Mouse (Mus musculus) skeletal muscle tissue, adult 2 months (tissue): ENCODE measurements around the gene Hspb8.
"Not testable (repeated sequence)": the region's sequence is repeated elsewhere in the genome, so short reads cannot be mapped to it uniquely, and the experiment has no call there.

Source experiments
- DNase-seq: peaks from one replicate; pipeline ENCODE4 v3.0.0-alpha.2; 2012; ENCODE audit warnings: low read depth, low spot score

Hspb8 gene

DNA sequence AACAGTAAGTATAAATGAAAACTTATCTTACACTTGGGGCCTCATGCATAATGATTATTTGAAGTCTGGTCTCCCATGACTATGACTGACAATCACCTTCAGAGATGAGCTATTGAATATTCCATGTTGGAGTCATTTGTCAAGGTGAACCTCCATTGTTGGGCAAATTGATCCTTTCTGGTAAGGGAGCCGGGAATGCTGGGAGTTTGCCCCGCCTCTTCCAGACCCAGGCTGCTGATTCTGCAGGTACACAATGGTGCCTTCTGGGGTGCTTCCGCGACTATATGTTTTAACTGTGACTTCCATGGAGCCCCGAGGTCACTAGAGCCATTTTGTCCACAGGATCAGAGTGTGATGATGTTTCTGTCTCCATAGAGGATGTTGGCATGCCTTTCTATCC is 26.6 kb downstream of the Hspb8 start:
- no peak for DNase-seq

DNA sequence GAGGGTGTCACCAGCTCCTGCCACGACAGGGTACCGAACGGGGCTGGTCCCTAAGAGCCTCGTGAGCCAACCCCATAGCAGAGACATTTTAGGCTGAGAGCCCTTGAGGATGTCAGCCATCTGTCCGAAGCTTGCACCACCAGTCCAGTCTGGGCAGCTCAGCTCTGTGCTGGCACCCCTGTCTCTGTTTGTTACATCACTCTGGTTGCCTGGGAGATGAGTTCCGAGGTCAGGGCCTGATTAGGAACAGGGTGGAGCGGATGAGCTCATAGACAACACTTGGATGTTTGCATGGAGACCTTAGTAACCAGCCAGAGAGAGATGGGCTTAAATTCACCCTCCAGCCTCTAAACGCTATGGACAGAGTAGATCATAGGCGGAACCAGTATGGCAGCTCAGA is 30.1 kb downstream of the Hspb8 start:
- peak; percentile 76 for DNase-seq

DNA sequence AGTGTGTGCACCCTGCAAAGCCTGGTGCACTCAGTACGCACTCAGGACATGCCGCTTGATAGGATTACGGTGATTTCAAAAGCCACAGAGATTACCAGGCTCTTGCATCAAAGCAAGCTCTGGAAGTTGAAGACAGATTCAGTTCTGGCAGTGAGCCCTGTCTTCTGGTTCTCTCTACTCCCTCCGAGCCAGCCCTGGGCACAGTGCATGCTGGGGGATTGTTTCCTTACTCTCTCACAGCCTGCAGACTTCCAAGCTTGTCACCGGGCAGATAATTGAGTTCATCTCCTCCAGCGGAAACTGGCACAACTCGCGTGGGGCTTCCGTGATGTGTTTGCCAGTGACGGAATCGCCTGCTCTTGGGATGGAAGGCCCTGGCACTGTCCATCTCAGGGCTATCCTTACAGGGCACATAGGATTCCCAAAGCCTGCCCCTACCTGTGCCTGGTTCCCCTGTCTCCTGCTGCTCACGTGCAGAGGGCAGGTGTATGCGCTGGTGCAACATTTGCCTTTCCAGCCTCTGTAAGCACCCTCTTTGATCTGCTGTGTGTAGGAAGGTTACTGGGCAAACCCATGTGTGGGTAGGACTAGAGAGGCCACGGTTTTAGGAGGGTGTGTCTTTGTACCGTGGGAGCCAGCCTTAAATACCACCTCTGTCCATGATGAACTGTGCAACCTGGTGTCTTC is 32.7 kb downstream of the Hspb8 start:
- DNase-seq = no peak

DNA sequence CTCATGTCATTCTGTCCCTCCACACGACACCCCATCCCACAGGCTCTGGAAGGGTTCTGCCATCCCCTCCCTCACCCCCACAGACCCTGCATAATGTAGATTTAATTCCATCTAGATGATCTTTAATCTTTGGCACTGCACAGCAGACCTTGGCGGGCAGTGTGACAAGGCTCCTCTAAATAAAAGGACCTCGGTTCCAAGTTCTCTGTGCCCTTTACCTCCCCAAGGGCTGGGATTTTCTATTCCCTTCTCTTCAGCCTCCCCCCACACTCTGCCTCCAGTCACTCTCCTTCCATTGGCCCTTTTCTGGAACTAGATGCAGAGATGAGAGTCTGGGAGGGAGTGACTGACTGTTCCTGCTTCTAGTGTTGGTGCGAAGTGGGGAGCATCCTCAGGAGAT is 33.3 kb downstream of the Hspb8 start:
- DNase-seq = no peak

DNA sequence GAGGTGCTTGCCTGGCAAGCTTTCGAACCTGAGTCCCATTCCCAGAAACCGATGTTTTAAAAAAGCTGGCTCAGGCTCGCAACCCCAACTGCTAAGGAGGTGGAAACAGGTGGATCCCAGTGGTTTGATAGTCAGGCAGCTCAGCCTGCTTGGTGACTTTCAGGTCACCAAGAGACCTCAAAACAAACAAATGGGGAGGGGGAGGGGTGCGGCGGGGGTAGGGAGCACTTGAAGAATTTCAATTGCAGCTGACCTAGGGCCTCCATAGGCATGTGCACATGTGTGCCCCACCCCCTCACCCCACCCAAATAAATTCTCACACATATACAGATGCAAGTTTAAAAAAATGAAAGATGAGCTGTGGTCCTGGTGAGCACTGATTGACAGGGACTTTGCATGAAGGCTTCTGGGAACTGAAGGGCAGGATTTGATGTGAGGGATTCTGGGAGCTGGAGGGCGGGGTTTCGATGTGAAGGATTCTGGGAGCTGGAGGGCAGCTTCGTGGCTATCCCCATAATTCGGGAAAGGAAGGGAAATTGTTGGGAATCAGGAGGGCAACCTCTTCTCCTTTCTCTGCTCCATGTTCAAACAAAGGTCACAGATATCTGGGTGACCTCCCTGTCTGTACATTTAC is 35.2 kb downstream of the Hspb8 start:
- DNase-seq = no peak

DNA sequence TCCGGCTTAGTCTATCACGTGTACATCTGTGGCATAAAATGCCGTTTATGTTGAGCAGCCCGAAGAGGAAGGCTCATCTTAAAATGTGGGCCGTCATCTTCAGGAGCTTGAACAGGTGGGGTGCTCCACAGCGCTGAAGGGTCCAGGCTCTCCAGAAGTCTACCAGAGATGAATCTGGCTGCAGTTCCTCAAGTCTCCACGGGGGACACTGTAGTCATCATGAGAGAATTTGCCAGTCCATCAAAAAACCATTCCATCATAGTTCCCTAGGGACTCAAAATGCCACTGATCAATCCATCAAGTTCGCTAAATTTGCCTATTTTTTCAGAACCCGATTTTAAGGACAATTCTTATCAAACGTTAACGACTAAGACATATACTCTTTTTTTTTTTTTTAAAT is 36.6 kb downstream of the Hspb8 start:
- DNase-seq = no peak

DNA sequence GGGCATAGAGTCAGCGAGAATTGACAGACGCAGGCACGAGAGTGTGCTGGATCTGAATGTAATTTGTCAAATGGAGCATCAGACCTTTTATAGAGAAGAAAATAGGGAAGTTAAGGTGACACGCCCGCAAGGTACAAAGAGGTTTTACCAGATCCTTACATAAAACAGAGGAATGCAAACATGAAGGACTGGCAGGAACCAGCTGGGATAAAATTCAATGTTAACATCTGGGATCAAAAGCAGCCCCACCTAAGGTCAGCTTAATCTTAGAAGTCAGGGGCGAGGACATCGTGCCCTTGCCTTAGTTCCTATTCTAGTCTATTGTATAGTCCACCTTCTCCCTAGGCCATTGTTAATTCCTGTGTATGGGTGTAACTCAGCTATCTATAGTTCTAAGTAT is 40.0 kb downstream of the Hspb8 start:
- DNase-seq = not testable (repeated sequence)

DNA sequence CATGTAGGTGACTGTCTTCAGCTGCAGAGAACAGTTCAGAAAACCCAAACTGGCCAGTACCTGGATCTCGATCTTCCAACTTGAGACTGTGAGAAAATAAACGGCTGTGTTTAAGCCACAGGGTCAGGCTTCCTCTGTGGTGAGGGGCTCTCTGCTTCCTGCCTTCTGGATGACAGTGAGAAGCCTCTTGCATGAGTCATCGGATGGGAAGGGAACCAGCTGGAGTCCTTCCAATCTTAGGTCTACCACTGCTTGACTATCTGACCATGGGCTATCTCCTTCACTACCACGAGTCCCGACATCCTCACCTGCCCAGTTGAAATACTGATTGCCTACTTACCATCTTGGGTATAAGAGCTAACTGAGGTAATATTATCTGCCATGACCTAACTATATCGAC is 40.9 kb downstream of the Hspb8 start:
- DNase-seq = no peak

DNA sequence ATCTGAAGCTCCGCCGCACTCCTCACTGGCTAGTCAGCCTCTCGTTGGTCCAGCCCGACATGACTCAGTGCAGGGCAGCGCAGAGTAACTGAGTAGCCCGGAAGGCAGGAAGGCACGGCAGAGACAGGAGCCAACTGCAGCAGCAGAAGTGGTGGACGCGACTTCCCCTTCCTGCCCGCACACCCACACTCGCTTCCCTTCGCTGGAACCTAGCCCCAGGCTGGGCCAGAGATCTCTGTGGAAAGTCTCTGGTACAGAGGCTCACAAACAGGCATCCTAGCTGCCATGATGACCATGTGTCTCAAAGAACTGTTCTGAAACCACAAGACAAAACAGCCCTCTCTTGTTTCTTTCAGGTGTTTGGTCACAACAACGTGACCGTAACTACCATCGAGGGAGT is 41.4 kb downstream of the Hspb8 start:
- DNase-seq = no peak

DNA sequence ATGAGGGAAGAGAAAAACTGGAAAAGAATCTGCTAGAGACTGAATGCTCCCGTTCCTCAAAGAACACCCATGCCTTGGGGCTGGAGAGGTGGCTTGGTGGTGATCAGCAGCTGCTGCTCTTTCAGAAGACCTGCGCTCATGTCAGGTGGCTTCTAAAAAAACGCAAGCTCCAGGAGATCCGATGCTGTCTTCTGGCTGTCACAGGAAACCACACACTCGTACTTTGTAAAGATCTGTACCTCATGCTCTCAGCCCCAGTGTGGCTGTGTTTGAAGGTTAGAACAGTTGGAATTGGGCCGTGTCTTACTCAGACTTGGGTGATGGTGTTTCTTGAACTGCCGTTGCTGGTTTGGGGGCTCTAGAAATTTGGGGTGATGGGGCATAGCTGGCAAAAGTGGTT is 42.3 kb downstream of the Hspb8 start:
- no peak for DNase-seq

DNA sequence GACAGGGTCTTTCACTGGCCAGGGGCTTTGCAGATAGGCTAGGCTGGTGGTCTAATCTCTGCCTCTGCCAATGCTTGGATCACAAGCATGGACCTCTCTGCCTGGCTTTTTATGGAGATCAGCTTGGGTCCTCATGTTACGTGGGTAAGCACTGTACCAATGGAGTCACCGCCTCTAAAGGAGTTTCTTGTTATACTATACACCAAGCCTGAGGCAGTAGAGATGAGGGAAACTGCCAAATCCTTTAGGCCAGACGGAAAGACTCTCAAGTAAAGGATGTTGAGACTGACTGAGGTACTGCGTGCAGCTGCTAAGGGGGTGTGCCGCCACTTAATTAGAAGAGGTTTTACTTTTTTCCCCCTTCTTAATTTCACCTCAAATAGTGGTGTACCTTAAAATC is 43.8 kb downstream of the Hspb8 start:
- DNase-seq = no peak

DNA sequence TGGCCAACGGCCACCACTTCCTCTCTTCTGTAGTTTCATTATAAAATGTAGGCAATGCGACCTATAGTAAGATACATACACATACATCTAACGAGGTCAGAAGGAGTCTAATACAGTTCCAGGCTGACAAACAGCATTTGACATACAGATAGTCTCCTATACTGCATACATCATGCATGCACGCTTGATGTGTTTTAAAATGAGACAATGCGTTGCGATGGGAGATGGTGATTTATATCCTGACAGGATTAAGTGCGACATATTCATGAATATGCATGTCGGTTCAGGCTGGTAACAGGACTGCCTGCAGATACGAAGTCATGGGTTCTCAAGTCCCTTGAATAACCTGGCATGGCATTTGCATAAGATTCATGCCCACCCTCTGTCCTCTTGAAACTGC is 54.7 kb downstream of the Hspb8 start:
- DNase-seq = no peak

DNA sequence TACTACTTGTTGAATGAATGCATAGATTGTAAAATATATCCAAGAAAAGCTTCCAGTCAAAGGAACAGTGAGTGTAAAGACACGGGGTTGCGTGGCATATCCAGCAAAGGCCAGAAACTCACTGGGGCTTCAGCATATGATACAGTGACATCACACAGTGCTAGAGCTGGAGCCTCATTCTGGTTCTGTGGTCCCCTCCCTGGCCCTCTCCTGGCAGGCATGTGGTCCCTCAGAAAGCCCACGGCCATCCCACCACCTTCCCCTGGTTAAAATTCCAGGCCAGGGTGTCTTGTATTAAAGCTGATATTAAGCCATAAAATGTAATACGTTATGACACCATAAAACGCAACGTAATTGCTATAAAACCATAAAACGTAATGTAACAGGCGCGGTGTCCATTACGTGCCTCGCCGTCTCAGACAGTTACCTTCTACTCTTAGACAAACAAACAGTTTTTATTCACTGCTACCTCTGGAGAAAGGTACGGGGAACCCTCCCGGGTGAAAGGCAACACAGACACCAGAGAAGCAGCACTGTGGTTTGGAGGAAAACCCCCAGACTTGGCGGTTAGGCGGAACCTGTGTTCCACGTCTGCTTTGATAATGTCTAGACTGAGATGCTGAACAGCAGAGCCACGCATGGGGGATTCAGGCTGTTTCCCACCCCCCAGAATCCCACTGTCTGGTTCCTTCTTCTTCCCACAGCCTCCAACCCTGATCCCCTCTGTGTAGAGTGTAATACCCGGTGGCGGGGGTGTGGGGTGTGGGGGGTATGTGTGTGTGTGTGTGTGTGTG is 55.6 kb downstream of the Hspb8 start:
- DNase-seq = no peak

DNA sequence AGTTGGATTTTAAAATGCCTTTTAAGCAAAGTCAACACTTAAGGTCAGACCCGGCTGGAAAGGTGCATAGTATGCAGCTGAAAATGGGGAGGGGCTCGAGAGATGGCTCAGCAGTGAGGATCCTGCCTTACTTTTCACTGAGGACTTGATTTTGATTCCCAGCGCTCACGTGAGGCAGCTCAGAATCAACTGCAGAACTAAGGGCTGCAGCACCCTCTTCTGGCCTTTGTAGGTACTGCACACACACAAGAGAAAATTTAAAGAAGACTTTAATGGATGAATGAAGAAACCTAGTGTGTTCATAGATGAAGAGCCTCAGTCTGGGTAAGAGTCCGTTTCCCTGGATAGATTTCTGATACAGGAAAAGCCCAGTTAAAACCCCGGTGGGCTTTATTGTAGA is 61.3 kb downstream of the Hspb8 start:
- no peak for DNase-seq

DNA sequence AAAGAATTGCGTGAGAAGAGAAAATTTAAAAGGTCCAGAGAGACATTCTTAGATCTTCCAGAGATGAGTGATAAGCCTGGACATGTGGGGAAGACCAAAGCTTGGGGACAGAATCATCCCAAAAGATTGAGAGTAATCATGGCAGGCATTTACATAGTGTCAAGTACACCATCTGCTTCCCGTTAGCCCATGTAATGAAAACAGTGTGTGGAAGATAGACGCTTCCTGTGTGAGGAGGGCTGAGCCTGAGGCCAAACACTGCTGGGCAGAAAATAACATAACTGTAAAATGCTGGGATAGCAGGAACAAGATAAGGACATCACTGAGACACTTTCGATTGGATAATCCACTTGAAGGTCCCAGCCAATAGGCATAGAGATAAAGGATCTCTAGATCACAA is 61.9 kb downstream of the Hspb8 start:
- no peak for DNase-seq
